Mouse (Mus musculus) ES-Bruce4 (cell line): ENCODE measurements at regions not wholly inside any gene's neighbourhood (a gene's known extent, or its start where the extent isn't known, plus 50 kb on each side); places are given as distances from the start of the nearest gene placed in this dataset.

Experiments used
- CTCF ChIP-seq: IDR thresholded peaks from one replicate; pipeline ENCODE4 v1.8.1; 2011; ENCODE audit warnings: low read depth, low read length
- EP300 ChIP-seq: IDR thresholded peaks from 2 replicates; pipeline ENCODE4 v1.6.1; 2011; ENCODE audit warnings: low read depth, low read length; ENCODE audit not compliant: insufficient read depth
- POLR2A ChIP-seq: IDR thresholded peaks from one replicate; pipeline ENCODE4 v1.8.1; 2011; ENCODE audit warnings: low read length; ENCODE audit not compliant: insufficient read depth

- TF ChIP-seq CTCF (no peak), POLR2A (no peak), EP300 (no peak)
Measured at GRCm38 (mm10) chr13:82072449-82072848, 289.6 kb downstream of the Cetn3 start.
